Mouse (Mus musculus) intestine, postnatal 0 days (tissue): Measurements from ENCODE around the gene Cerk. TPM values are rescaled to one million over a fixed set of nuclear protein-coding genes. Genes with fewer than 3 reads are reported as not detected.

ENCODE experiments used
- ATAC-seq: fragments of 200-750 bp; cut with Nextera tagmentation; 2 replicates; pipeline ENCODE4 v1.8.0; 2017; ENCODE audit warnings: mild to moderate bottlenecking, moderate TSS enrichment, moderate library complexity
- H3K27ac ChIP-seq: fragments of 300-500 bp; sonication (generic); 2 replicates; pipeline ENCODE4 v1.5.1; 2014; ENCODE audit warnings: mild to moderate bottlenecking, low read depth, low read length, moderate library complexity
- H3K27me3 ChIP-seq: fragments of 300-500 bp; sonication (generic); replicated peaks from 2 replicates; pipeline ENCODE4 v1.6.1; 2014; ENCODE audit warnings: low read length, mixed read lengths; ENCODE audit not compliant: control insufficient read depth, insufficient read depth
- H3K36me3 ChIP-seq: fragments of 300-500 bp; sonication (generic); 2 replicates; pipeline ENCODE4 v1.6.1; 2014; ENCODE audit warnings: mild to moderate bottlenecking, moderate library complexity; ENCODE audit not compliant: control insufficient read depth, insufficient read depth
- H3K4me1 ChIP-seq: fragments of 300-500 bp; sonication (generic); replicated peaks from 2 replicates; pipeline ENCODE4 v1.6.1; 2014; ENCODE audit warnings: antibody characterized with exemption, low read length, mixed read lengths; ENCODE audit not compliant: control insufficient read depth, insufficient read depth
- H3K4me2 ChIP-seq: fragments of 300-500 bp; sonication (generic); replicated peaks from 2 replicates; pipeline ENCODE4 v1.6.1; 2014; ENCODE audit warnings: low read depth, mild to moderate bottlenecking, moderate library complexity
- H3K4me3 ChIP-seq: fragments of 300-500 bp; sonication (generic); 2 replicates; pipeline ENCODE4 v1.5.1; 2014; ENCODE audit warnings: low read depth, low read length
- H3K9ac ChIP-seq: fragments of 300-500 bp; sonication (generic); 2 replicates; pipeline ENCODE4 v1.6.1; 2014; ENCODE audit warnings: mild to moderate bottlenecking, low read depth, low read length
- H3K9me3 ChIP-seq: fragments of 300-500 bp; sonication (generic); 2 replicates; pipeline ENCODE4 v1.6.1; 2016; ENCODE audit warnings: mixed run types; ENCODE audit not compliant: control insufficient read depth
- CTCF ChIP-seq: sonication (generic); IDR thresholded peaks from 2 replicates; pipeline ENCODE4 v1.5.1; 2016; ENCODE audit warnings: low read depth, mild to moderate bottlenecking, control low read depth, antibody characterized with exemption, moderate library complexity
- WGBS: fragments of 180-500 bp; shearing (Covaris S2); extraction: QIAGEN DNeasy Blood & Tissue Kit; methylation state at CpG from one replicate; pipeline ENCODE4 v1.1.7; 2014; 5-methylcytosine and 5-hydroxymethylcytosine counted together
- polyA plus RNA-seq: library from polyadenylated mRNA; unstranded; fragments of >200 nt; fragmentation: Nextera tagmentation; extraction: Ambion mirVana; gene quantifications from 2 replicates; pipeline ENCODE4 v1.2.1, GENCODE M21; 2015

Gene Cerk
- polyA plus RNA-seq, 1 experiment from 2014 or later = 4.2 TPM

GRCm38 (mm10) chr15:86191933-86192332 is 6.0 kb upstream of the Cerk start:
- H3K27ac ChIP-seq = no peak overlapping the region
- no peak overlapping the region for H3K9ac ChIP-seq
- no peak overlapping the region for H3K4me3 ChIP-seq
- WGBS = 73% methylated on average over 3 of the region's 3 CpGs
- H3K4me1 ChIP-seq = no peaks in the 10 kb centered on the region
- H3K27me3 ChIP-seq = no peaks in the 10 kb centered on the region
- no peaks in the 10 kb centered on the region for H3K36me3 ChIP-seq
- TF ChIP-seq CTCF = no peak
- H3K9me3 ChIP-seq = no peaks in the 10 kb centered on the region
- ATAC-seq = no peak
- H3K4me2 ChIP-seq = no peak overlapping the region

- 58% methylated on average over 1 of the region's 1 CpGs for WGBS
- Histone ChIP-seq H3K4me2 (no peak overlapping the region), H3K4me3 (no peak overlapping the region), H3K9ac (no peak overlapping the region), H3K4me1 (no peaks in the 10 kb centered on the region), H3K27ac (no peak overlapping the region), H3K27me3 (no peaks in the 10 kb centered on the region), H3K9me3 (no peaks in the 10 kb centered on the region), H3K36me3 (no peaks in the 10 kb centered on the region)
- TF ChIP-seq CTCF = no peak
- ATAC-seq = no peak
These were observed 5.6 kb upstream of the Cerk start for GRCm38 (mm10) chr15:86191505-86191904.

GRCm38 (mm10) chr15:86190387-86190786 is 4.4 kb upstream of the Cerk start:
- Histone ChIP-seq H3K27me3 (no peaks in the 10 kb centered on the region), H3K4me2 (no peak overlapping the region), H3K36me3 (no peaks in the 10 kb centered on the region), H3K9me3 (no peaks in the 10 kb centered on the region), H3K9ac (no peak overlapping the region), H3K27ac (no peak overlapping the region), H3K4me1 (no peaks in the 10 kb centered on the region), H3K4me3 (no peak overlapping the region)
- 76% methylated on average over 3 of the region's 3 CpGs for WGBS
- no peak for ATAC-seq
- TF ChIP-seq CTCF = no peak

- peak; percentile 47 for ATAC-seq
- Histone ChIP-seq H3K27me3 (no peaks in the 10 kb centered on the region), H3K9me3 (no peaks in the 10 kb centered on the region), H3K27ac (no peak overlapping the region), H3K4me2 (no peak overlapping the region), H3K36me3 (no peaks in the 10 kb centered on the region), H3K9ac (no peak overlapping the region), H3K4me1 (no peaks in the 10 kb centered on the region), H3K4me3 (no peak overlapping the region)
- TF ChIP-seq CTCF = peak; percentile 30
- 29% methylated on average over 10 of the region's 10 CpGs for WGBS
These were observed 3.0 kb upstream of the Cerk start for GRCm38 (mm10) chr15:86188746-86189470.

GRCm38 (mm10) chr15:86188186-86188585 is 2.2 kb upstream of the Cerk start:
- no peak for TF ChIP-seq CTCF
- Histone ChIP-seq H3K27ac (no peak overlapping the region), H3K9ac (no peak overlapping the region), H3K4me2 (no peak overlapping the region), H3K27me3 (no peaks in the 10 kb centered on the region), H3K4me1 (no peaks in the 10 kb centered on the region), H3K9me3 (no peaks in the 10 kb centered on the region), H3K4me3 (no peak overlapping the region), H3K36me3 (no peaks in the 10 kb centered on the region)
- 78% methylated on average over 5 of the region's 5 CpGs for WGBS
- ATAC-seq = no peak

GRCm38 (mm10) chr15:86186686-86187085 is 745 bp upstream of the Cerk start:
- no peak overlapping the region for H3K27ac ChIP-seq
- H3K9me3 ChIP-seq = no peaks in the 10 kb centered on the region
- 54% methylated on average over 3 of the region's 3 CpGs for WGBS
- no peak for TF ChIP-seq CTCF
- no peak overlapping the region for H3K4me2 ChIP-seq
- H3K36me3 ChIP-seq = no peaks in the 10 kb centered on the region
- no peak overlapping the region for H3K4me3 ChIP-seq
- no peaks in the 10 kb centered on the region for H3K27me3 ChIP-seq
- 0 out of 2 replicates have a peak, but pooled peaks cover 4% of the 10 kb centered on the region for H3K4me1 ChIP-seq
- H3K9ac ChIP-seq = no peak overlapping the region
- ATAC-seq = no peak
